Mouse (Mus musculus): Measurements from ENCODE around the gene Pbx2.
"Not testable (repeated sequence)": the region's sequence is repeated elsewhere in the genome, so short reads cannot be mapped to it uniquely, and the experiment has no call there.

The Pbx2 gene

GRCm38 (mm10) chr17:34591029-34591993 lies at the start of gene Pbx2:
Gene Pbx2 (plus strand): TSS chr17:34591266.
- no peak for DNase-seq (ENCODE audit: low spot score)

GRCm38 (mm10) chr17:34543567-34543966 lies 47.5 kb upstream of the Pbx2 start:
- not testable (repeated sequence) for DNase-seq (ENCODE audit: low spot score)

- no peak for DNase-seq (ENCODE audit: low spot score)
Measured at GRCm38 (mm10) chr17:34546797-34547196, 44.3 kb upstream of the Pbx2 start.

GRCm38 (mm10) chr17:34547601-34548000 lies 43.5 kb upstream of the Pbx2 start:
- DNase-seq (ENCODE audit: low spot score), result no peak

GRCm38 (mm10) chr17:34549156-34549555 lies 41.9 kb upstream of the Pbx2 start:
- DNase-seq (ENCODE audit: low spot score), result no peak

- no peak for DNase-seq (ENCODE audit: low spot score)
Measured at GRCm38 (mm10) chr17:34549843-34550242, 41.2 kb upstream of the Pbx2 start.

- DNase-seq (ENCODE audit: low spot score), result peak; percentile 53
Measured at GRCm38 (mm10) chr17:34555483-34555882, 35.6 kb upstream of the Pbx2 start.

- no peak for DNase-seq (ENCODE audit: low spot score)
Measured at GRCm38 (mm10) chr17:34556406-34556805, 34.7 kb upstream of the Pbx2 start.

- no peak for DNase-seq (ENCODE audit: low spot score)
Measured at GRCm38 (mm10) chr17:34557411-34557810, 33.7 kb upstream of the Pbx2 start.

GRCm38 (mm10) chr17:34559116-34559515 lies 31.9 kb upstream of the Pbx2 start:
- no peak for DNase-seq (ENCODE audit: low spot score)

- no peak for DNase-seq (ENCODE audit: low spot score)
Measured at GRCm38 (mm10) chr17:34559895-34560294, 31.2 kb upstream of the Pbx2 start.

- DNase-seq (ENCODE audit: low spot score), result no peak
Measured at GRCm38 (mm10) chr17:34560438-34560837, 30.6 kb upstream of the Pbx2 start.

GRCm38 (mm10) chr17:34561200-34561599 lies 29.9 kb upstream of the Pbx2 start:
- no peak for DNase-seq (ENCODE audit: low spot score)

GRCm38 (mm10) chr17:34562595-34562994 lies 28.5 kb upstream of the Pbx2 start:
- no peak for DNase-seq (ENCODE audit: low spot score)

- DNase-seq (ENCODE audit: low spot score), result no peak
Measured at GRCm38 (mm10) chr17:34563354-34563753, 27.7 kb upstream of the Pbx2 start.

- no peak for DNase-seq (ENCODE audit: low spot score)
Measured at GRCm38 (mm10) chr17:34564003-34564421, 27.1 kb upstream of the Pbx2 start, which contains the start of gene Notch4. Gene Notch4 (plus strand): TSS chr17:34564268.

- no peak for DNase-seq (ENCODE audit: low spot score)
Measured at GRCm38 (mm10) chr17:34564796-34565195, 26.3 kb upstream of the Pbx2 start.

- DNase-seq (ENCODE audit: low spot score), result no peak
Measured at GRCm38 (mm10) chr17:34567311-34567710, 23.8 kb upstream of the Pbx2 start.

- DNase-seq (ENCODE audit: low spot score), result no peak
Measured at GRCm38 (mm10) chr17:34568421-34568820, 22.6 kb upstream of the Pbx2 start.

GRCm38 (mm10) chr17:34569919-34570318 lies 21.1 kb upstream of the Pbx2 start:
- no peak for DNase-seq (ENCODE audit: low spot score)

- DNase-seq (ENCODE audit: low spot score), result no peak
Measured at GRCm38 (mm10) chr17:34571875-34572274, 19.2 kb upstream of the Pbx2 start.

GRCm38 (mm10) chr17:34572361-34572760 lies 18.7 kb upstream of the Pbx2 start:
- DNase-seq (ENCODE audit: low spot score), result no peak

GRCm38 (mm10) chr17:34576577-34576976 lies 14.5 kb upstream of the Pbx2 start:
- no peak for DNase-seq (ENCODE audit: low spot score)

GRCm38 (mm10) chr17:34578070-34578469 lies 13.0 kb upstream of the Pbx2 start:
- DNase-seq (ENCODE audit: low spot score), result no peak

Measured in testis, postnatal 14 days (tissue).